Mouse (Mus musculus): ENCODE data around the gene Aldh3a1. TPM values are rescaled to one million over a fixed set of nuclear protein-coding genes. Genes with fewer than 3 reads are reported as not detected.

Aldh3a1 gene
- polyA plus RNA-seq, 1 experiment from 2014 or later, result 0.07 TPM

DNA sequence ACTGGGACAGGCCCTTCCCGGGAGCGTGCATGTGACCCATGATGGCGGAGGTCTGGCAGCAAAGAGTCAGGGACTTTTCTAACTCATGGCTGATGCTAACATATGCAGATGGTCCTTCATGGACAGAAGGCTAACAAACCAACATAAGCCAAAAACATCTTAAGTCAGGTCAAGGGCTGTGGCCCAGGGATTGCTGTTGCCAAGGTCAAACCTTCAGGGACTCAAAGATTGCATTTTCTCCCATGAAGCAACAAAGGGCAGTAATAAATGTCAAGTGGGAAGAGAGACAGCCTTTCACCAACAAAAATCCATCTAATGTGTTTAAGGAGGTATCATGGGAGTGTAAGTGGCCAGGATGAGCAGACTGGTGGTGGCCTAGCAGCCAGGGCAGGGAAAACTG is 1.2 kb upstream of the Aldh3a1 start:
- WGBS, result 92% methylated on average over 3 of the region's 3 CpGs
- H3K27ac ChIP-seq (ENCODE audit: low read length), result no peak overlapping the region
- no peak for ATAC-seq
- H3K4me1 ChIP-seq (ENCODE audit: control insufficient read depth, insufficient read depth, low read length), result no peaks in the 10 kb centered on the region
- no peaks in the 10 kb centered on the region for H3K27me3 ChIP-seq (replicated peaks; ENCODE audit: control insufficient read depth, insufficient read depth, low read length)
- no peak overlapping the region for H3K4me3 ChIP-seq (ENCODE audit: low read length)
- H3K4me2 ChIP-seq (ENCODE audit: low read depth, low read length), result no peak overlapping the region
- H3K9ac ChIP-seq (ENCODE audit: low read depth, low read length), result no peak overlapping the region
- no peaks in the 10 kb centered on the region for H3K9me3 ChIP-seq (ENCODE audit: control insufficient read depth, low read length)
- H3K36me3 ChIP-seq (ENCODE audit: control insufficient read depth, insufficient read depth, low read length), result no peaks in the 10 kb centered on the region

DNA sequence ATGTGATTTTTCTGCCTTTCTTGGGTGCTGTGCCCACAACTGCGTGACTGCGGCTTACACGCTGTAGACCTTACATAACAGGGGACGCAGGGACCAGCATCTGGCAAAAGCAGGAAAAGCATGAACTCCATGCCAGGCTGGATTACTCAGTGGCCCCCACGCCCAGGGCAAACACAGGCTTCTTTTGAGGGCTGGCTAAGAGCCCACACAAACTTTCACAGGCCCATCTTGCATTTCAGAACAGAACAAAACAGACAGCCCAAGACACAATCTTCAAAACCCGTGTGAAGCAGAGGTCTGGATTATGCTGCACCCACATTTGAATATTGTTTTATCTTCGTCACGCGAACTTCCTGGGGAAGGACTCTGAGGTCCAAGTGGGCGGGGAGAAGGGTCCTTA is 979 bp downstream of the Aldh3a1 start:
- H3K27ac ChIP-seq (ENCODE audit: low read length), result no peak overlapping the region
- no peak for ATAC-seq

DNA sequence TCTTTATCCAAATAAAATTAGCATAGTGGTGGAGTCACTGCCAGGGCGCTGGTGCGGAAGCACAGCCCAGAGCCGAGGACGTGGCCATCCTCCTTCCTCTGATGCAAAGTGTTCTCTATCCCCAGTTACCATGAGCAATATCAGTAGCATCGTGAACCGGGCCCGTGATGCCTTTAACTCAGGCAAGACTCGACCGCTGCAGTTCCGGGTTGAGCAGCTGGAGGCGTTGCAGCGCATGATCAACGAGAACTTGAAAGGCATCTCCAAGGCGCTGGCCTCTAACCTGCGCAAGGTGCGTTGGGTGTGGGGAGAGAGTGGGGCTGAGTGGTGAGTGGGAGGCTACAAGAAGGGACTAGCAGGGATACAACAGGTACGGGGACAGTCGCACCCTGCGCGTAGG is 4.8 kb downstream of the Aldh3a1 start:
- Histone ChIP-seq H3K4me3 (ENCODE audit: low read length) (no peak overlapping the region), H3K9me3 (ENCODE audit: control insufficient read depth, low read length) (no peaks in the 10 kb centered on the region), H3K27ac (ENCODE audit: low read length) (no peak overlapping the region), H3K9ac (ENCODE audit: low read depth, low read length) (no peak overlapping the region), H3K4me1 (ENCODE audit: control insufficient read depth, insufficient read depth, low read length) (no peaks in the 10 kb centered on the region), H3K4me2 (ENCODE audit: low read depth, low read length) (no peak overlapping the region), H3K27me3 (replicated peaks; ENCODE audit: control insufficient read depth, insufficient read depth, low read length) (no peaks in the 10 kb centered on the region), H3K36me3 (ENCODE audit: control insufficient read depth, insufficient read depth, low read length) (no peaks in the 10 kb centered on the region)
- 37% methylated on average over 20 of the region's 20 CpGs for WGBS
- ATAC-seq, result no peak

More for the DNA sequence above, 979 bp downstream of the Aldh3a1 start:
- H3K4me3 ChIP-seq (ENCODE audit: low read length), result no peak overlapping the region
- H3K36me3 ChIP-seq (ENCODE audit: control insufficient read depth, insufficient read depth, low read length), result no peaks in the 10 kb centered on the region
- H3K9ac ChIP-seq (ENCODE audit: low read depth, low read length), result no peak overlapping the region
- no peak overlapping the region for H3K4me2 ChIP-seq (ENCODE audit: low read depth, low read length)
- no peaks in the 10 kb centered on the region for H3K9me3 ChIP-seq (ENCODE audit: control insufficient read depth, low read length)
- WGBS, result 77% methylated on average over 10 of the region's 10 CpGs
- H3K4me1 ChIP-seq (ENCODE audit: control insufficient read depth, insufficient read depth, low read length), result no peaks in the 10 kb centered on the region
- H3K27me3 ChIP-seq (replicated peaks; ENCODE audit: control insufficient read depth, insufficient read depth, low read length), result no peaks in the 10 kb centered on the region

- Histone ChIP-seq H3K27ac (ENCODE audit: low read length) (no peak overlapping the region), H3K4me3 (ENCODE audit: low read length) (no peak overlapping the region), H3K36me3 (ENCODE audit: control insufficient read depth, insufficient read depth, low read length) (no peaks in the 10 kb centered on the region), H3K27me3 (replicated peaks; ENCODE audit: control insufficient read depth, insufficient read depth, low read length) (no peaks in the 10 kb centered on the region), H3K4me2 (ENCODE audit: low read depth, low read length) (no peak overlapping the region), H3K4me1 (ENCODE audit: control insufficient read depth, insufficient read depth, low read length) (no peaks in the 10 kb centered on the region), H3K9ac (ENCODE audit: low read depth, low read length) (no peak overlapping the region), H3K9me3 (ENCODE audit: control insufficient read depth, low read length) (no peaks in the 10 kb centered on the region)
- no peak for ATAC-seq
- WGBS, result 69% methylated on average over 3 of the region's 3 CpGs
Measured at GRCm38 (mm10) chr11:61215936-61216335, 8.6 kb downstream of the Aldh3a1 start.

- H3K9ac ChIP-seq (ENCODE audit: low read depth, low read length), result no peak overlapping the region
- no peaks in the 10 kb centered on the region for H3K27me3 ChIP-seq (replicated peaks; ENCODE audit: control insufficient read depth, insufficient read depth, low read length)
- no peak for ATAC-seq
- H3K27ac ChIP-seq (ENCODE audit: low read length), result no peak overlapping the region
- H3K9me3 ChIP-seq (ENCODE audit: control insufficient read depth, low read length), result no peaks in the 10 kb centered on the region
- WGBS, result 55% methylated on average over 9 of the region's 9 CpGs
- H3K4me3 ChIP-seq (ENCODE audit: low read length), result no peak overlapping the region
- H3K4me1 ChIP-seq (ENCODE audit: control insufficient read depth, insufficient read depth, low read length), result no peaks in the 10 kb centered on the region
- H3K36me3 ChIP-seq (ENCODE audit: control insufficient read depth, insufficient read depth, low read length), result no peaks in the 10 kb centered on the region
- no peak overlapping the region for H3K4me2 ChIP-seq (ENCODE audit: low read depth, low read length)
Measured at GRCm38 (mm10) chr11:61220156-61220881, 13.0 kb downstream of the Aldh3a1 start.

DNA sequence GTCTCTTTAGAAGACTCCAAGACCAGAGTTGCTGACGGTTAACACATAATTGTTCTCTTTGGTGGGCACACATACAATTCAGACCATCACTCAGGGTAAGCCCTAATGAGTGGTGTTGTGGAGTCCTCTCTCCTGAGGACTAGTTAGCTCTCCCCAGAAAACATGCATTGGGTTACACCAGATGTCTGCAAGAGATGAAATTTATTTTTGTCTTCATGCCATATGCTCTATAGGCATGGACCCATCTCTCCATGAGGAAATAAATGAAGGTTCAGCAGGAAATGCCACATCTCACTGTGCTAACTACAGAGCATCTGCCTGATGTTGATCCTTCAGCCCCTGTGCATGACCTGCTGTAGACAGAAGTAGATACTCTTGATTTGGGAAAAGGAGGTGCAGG is 14.7 kb downstream of the Aldh3a1 start:
- H3K4me1 ChIP-seq (ENCODE audit: control insufficient read depth, insufficient read depth, low read length), result no peaks in the 10 kb centered on the region
- 81% methylated on average over 1 of the region's 1 CpGs for WGBS
- no peak overlapping the region for H3K9ac ChIP-seq (ENCODE audit: low read depth, low read length)
- H3K9me3 ChIP-seq (ENCODE audit: control insufficient read depth, low read length), result no peaks in the 10 kb centered on the region
- H3K36me3 ChIP-seq (ENCODE audit: control insufficient read depth, insufficient read depth, low read length), result no peaks in the 10 kb centered on the region
- ATAC-seq, result no peak
- H3K4me3 ChIP-seq (ENCODE audit: low read length), result no peak overlapping the region
- no peak overlapping the region for H3K27ac ChIP-seq (ENCODE audit: low read length)
- H3K4me2 ChIP-seq (ENCODE audit: low read depth, low read length), result no peak overlapping the region
- no peaks in the 10 kb centered on the region for H3K27me3 ChIP-seq (replicated peaks; ENCODE audit: control insufficient read depth, insufficient read depth, low read length)

GRCm38 (mm10) chr11:61222971-61223745 is 15.8 kb downstream of the Aldh3a1 start:
- no peak overlapping the region for H3K4me3 ChIP-seq (ENCODE audit: low read length)
- no peaks in the 10 kb centered on the region for H3K36me3 ChIP-seq (ENCODE audit: control insufficient read depth, insufficient read depth, low read length)
- no peak overlapping the region for H3K4me2 ChIP-seq (ENCODE audit: low read depth, low read length)
- H3K27ac ChIP-seq (ENCODE audit: low read length), result no peak overlapping the region
- H3K9ac ChIP-seq (ENCODE audit: low read depth, low read length), result no peak overlapping the region
- 90% methylated on average over 9 of the region's 9 CpGs for WGBS
- no peaks in the 10 kb centered on the region for H3K4me1 ChIP-seq (ENCODE audit: control insufficient read depth, insufficient read depth, low read length)
- ATAC-seq, result no peak
- no peaks in the 10 kb centered on the region for H3K9me3 ChIP-seq (ENCODE audit: control insufficient read depth, low read length)
- H3K27me3 ChIP-seq (replicated peaks; ENCODE audit: control insufficient read depth, insufficient read depth, low read length), result no peaks in the 10 kb centered on the region

DNA sequence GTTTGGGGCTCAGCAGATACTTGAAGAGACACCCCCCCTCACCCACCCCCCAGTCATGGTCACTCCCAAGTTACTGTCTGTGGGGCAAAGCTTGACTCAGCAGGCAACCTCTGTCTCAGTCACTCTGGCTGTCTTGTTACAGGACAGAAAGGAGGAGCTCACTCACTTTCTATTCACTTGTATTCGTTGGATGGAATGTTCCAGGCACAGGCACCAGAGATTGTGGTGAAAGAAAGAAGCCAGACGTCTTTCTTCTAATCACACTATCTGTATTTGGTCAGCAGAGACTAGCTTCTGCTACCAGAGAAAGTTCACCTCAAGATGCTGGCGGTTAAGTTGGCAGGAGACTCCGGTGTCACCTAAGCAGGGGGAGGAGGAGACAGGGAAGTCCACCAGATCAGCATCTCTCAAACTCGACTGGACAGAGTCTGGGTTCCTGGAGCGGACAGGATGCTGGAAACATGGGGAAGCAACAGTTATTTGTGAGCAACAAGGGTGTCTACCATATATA is 17.0 kb downstream of the Aldh3a1 start:
- Histone ChIP-seq H3K27ac (ENCODE audit: low read length) (no peak overlapping the region), H3K27me3 (replicated peaks; ENCODE audit: control insufficient read depth, insufficient read depth, low read length) (no peaks in the 10 kb centered on the region), H3K4me3 (ENCODE audit: low read length) (no peak overlapping the region), H3K4me2 (ENCODE audit: low read depth, low read length) (no peak overlapping the region), H3K9me3 (ENCODE audit: control insufficient read depth, low read length) (no peaks in the 10 kb centered on the region), H3K36me3 (ENCODE audit: control insufficient read depth, insufficient read depth, low read length) (no peaks in the 10 kb centered on the region), H3K4me1 (ENCODE audit: control insufficient read depth, insufficient read depth, low read length) (no peaks in the 10 kb centered on the region), H3K9ac (ENCODE audit: low read depth, low read length) (no peak overlapping the region)
- ATAC-seq, result no peak
- WGBS, result 70% methylated on average over 6 of the region's 6 CpGs

DNA sequence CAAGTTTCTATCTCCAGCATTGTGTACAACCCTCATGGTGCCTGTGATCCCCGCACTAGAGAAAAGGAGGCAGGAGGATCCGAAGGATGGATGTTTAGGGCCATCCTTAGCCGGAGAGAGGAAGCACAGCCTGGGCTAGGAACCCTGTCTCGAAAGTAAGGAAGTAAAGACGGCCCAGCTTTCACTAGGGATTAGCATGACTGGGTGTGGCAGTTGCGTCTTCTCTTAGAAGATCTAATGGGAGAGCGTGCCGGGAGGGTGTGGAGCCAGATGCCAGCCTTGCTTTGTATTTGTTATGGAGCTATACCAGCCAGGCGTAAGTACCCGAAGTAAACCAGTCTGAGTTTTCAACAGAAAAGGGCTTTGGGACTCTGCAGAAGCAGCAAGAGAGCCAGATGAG is 17.6 kb downstream of the Aldh3a1 start:
- H3K4me3 ChIP-seq (ENCODE audit: low read length), result no peak overlapping the region
- 87% methylated on average over 10 of the region's 10 CpGs for WGBS
- no peaks in the 10 kb centered on the region for H3K27me3 ChIP-seq (replicated peaks; ENCODE audit: control insufficient read depth, insufficient read depth, low read length)
- no peaks in the 10 kb centered on the region for H3K36me3 ChIP-seq (ENCODE audit: control insufficient read depth, insufficient read depth, low read length)
- H3K9me3 ChIP-seq (ENCODE audit: control insufficient read depth, low read length), result no peaks in the 10 kb centered on the region
- ATAC-seq, result no peak
- no peaks in the 10 kb centered on the region for H3K4me1 ChIP-seq (ENCODE audit: control insufficient read depth, insufficient read depth, low read length)
- no peak overlapping the region for H3K27ac ChIP-seq (ENCODE audit: low read length)
- no peak overlapping the region for H3K4me2 ChIP-seq (ENCODE audit: low read depth, low read length)
- H3K9ac ChIP-seq (ENCODE audit: low read depth, low read length), result no peak overlapping the region
